Mouse (Mus musculus) stomach, embryonic 14.5 days (tissue): Measurements from ENCODE around the gene Svop. TPM values are rescaled to one million over a fixed set of nuclear protein-coding genes. Genes with fewer than 3 reads are reported as not detected.
A peak's percentile ranks its signal among the peaks of the same experiment; 100 is the strongest.

Experiments
- ATAC-seq: fragments of 200-750 bp; cut with Nextera tagmentation; 2 replicates; pipeline ENCODE4 v1.8.0; 2017; ENCODE audit warnings: low read depth, moderate TSS enrichment; ENCODE audit not compliant: insufficient number of reproducible peaks, insufficient read depth, low FRiP score
- H3K27ac ChIP-seq: fragments of 300-500 bp; sonication (generic); 2 replicates; pipeline ENCODE4 v1.5.1; 2014; ENCODE audit warnings: mild to moderate bottlenecking, low read length, moderate library complexity, mixed read lengths
- H3K27me3 ChIP-seq: fragments of 300-500 bp; sonication (generic); 2 replicates; pipeline ENCODE4 v1.6.1; 2014; ENCODE audit warnings: low read length, control low read depth, mixed read lengths; ENCODE audit not compliant: control insufficient read depth, insufficient read depth
- H3K36me3 ChIP-seq: fragments of 300-500 bp; sonication (generic); 2 replicates; pipeline ENCODE4 v1.6.1; 2014; ENCODE audit warnings: mild to moderate bottlenecking, control low read depth, low read length, moderate library complexity, mixed read lengths; ENCODE audit not compliant: control insufficient read depth, insufficient read depth
- H3K4me1 ChIP-seq: fragments of 300-500 bp; sonication (generic); 2 replicates; pipeline ENCODE4 v1.6.1; 2014; ENCODE audit warnings: low read length, control low read depth, mixed read lengths; ENCODE audit not compliant: control insufficient read depth, insufficient read depth
- H3K4me2 ChIP-seq: fragments of 300-500 bp; sonication (generic); replicated peaks from 2 replicates; pipeline ENCODE4 v1.6.1; 2014; ENCODE audit warnings: low read depth, low read length, control low read depth
- H3K4me3 ChIP-seq: fragments of 300-500 bp; sonication (generic); 2 replicates; pipeline ENCODE4 v1.5.1; 2014; ENCODE audit warnings: low read depth, low read length, control low read depth
- H3K9ac ChIP-seq: fragments of 300-500 bp; sonication (generic); replicated peaks from 2 replicates; pipeline ENCODE4 v1.6.1; 2014; ENCODE audit warnings: low read depth, mild to moderate bottlenecking, control low read depth, low read length, moderate library complexity, mixed read lengths
- H3K9me3 ChIP-seq: fragments of 300-500 bp; sonication (generic); 2 replicates; pipeline ENCODE4 v1.6.1; 2016; ENCODE audit warnings: low read depth, low read length, control low read depth; ENCODE audit not compliant: control insufficient read depth
- WGBS: fragments of 180-500 bp; shearing (Covaris S2); extraction: QIAGEN DNeasy Blood & Tissue Kit; methylation state at CpG from one replicate; pipeline ENCODE4 v1.1.7; 2014; 5-methylcytosine and 5-hydroxymethylcytosine counted together
- polyA plus RNA-seq: library from polyadenylated mRNA; unstranded; fragments of >200 nt; fragmentation: Nextera tagmentation; extraction: Ambion mirVana; gene quantifications from 2 replicates; pipeline ENCODE4 v1.2.1, GENCODE M21; 2014

Gene Svop
- polyA plus RNA-seq, 1 experiment from 2014 or later, result 2.9 TPM

DNA sequence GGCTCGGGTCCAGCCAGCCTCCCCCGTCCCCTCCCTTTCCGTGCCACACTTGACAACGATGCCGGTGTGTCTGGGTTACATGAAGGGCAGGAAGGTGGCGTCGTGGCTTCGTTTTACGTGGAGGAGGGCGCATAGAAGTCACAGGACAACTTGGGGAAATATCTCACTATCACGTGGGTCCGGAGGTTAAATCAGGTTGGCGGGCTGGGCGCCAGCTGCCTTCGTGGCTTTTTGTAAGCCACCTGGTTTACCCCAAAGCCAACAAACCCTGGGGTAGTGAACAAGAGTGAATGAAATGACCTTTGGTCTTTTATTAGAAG is 40.1 kb upstream of the Svop start:
- peak overlapping the region; percentile 73 for H3K27ac ChIP-seq
- H3K27me3 ChIP-seq, result no peaks in the 10 kb centered on the region
- H3K4me3 ChIP-seq, result peak overlapping the region; percentile 83
- WGBS, result under 1% methylated on average over 15 of the region's 15 CpGs
- ATAC-seq, result no peak; the same call in 1 of the 2 replicates
- H3K36me3 ChIP-seq, result peaks cover 6% of the 10 kb centered on the region; the same call in 1 of the 2 replicates
- no peaks in the 10 kb centered on the region for H3K9me3 ChIP-seq
- H3K4me2 ChIP-seq, result peak overlapping the region; percentile 94
- H3K9ac ChIP-seq, result peak overlapping the region; percentile 45; the same call in 1 of the 2 replicates
- H3K4me1 ChIP-seq, result peaks cover 21% of the 10 kb centered on the region

DNA sequence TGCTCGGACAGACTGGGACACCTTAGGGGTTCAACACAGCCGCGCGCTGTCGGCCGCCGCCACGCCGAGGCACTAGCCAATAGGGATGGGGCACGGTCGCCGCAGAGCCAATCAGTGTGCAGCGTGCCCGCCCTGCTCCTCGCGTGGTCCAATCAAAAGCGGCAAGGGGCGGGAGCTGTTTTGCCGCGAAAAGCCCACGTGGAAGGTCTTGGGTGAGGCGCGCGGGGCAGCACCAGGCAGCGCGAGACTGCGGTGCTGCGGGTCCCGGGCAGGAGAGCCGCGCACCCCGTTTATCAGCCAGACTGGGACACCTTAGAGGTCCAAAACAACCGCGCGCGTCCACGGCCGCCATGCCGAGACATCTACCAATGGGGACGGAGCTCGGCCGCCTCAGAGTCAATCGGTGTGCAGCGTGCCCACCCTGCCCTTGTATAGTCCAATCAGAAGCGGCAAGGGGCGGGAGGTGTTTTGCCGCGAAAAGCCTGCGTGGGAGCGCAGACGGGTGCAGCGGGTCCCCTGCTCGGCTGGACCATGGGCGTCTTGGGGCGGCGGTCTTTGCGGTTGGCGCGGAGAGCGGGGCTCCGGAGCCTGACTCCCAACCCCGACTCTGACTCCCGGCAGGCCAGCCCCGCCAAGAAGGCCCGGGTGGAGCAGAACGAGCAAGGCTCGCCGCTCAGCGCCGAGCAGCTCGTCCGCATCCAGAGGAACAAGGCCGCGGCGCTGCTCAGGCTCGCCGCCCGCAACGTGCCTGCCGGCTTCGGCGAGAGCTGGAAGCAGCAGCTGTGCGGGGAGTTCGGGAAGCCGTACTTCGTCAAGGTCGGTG is 39.5 kb upstream of the Svop start:
- Histone ChIP-seq H3K9me3 (no peaks in the 10 kb centered on the region), H3K4me1 (peaks cover 21% of the 10 kb centered on the region), H3K9ac (peak overlapping the region; percentile 50), H3K27ac (peak overlapping the region; percentile 73), H3K4me2 (peak overlapping the region; percentile 94), H3K27me3 (no peaks in the 10 kb centered on the region), H3K36me3 (peaks cover 2% of the 10 kb centered on the region; the same call in 1 of the 2 replicates), H3K4me3 (peak overlapping the region; percentile 83)
- peak; percentile 96 for ATAC-seq
- under 1% methylated on average over 86 of the region's 87 CpGs for WGBS

DNA sequence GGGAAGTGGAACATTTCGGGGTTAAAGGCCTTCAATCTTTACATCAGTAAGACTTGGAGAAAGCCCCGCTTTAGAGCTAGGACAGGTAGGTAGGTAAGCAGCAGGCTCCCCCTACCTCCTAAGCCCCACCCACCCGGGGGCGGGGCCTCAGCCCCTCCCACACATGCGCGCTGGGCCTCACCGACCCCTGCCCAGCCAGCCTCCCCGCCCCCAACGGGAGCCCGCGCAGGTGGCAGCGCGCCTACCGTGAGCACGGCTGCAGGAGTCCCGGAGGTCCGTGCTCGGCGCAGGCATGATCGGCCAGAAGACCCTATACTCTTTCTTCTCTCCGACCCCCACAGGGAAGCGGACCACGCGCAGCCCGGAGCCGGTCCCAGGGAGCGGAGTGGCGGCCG is 38.8 kb upstream of the Svop start, which contains the start of gene Ung:
TSS of gene Ung (plus strand) at position 176 of the 395 bp plus-strand sequence.
- peak within 1 kb of the TSS; percentile 94 for H3K4me2 ChIP-seq
- H3K36me3 ChIP-seq, result no peaks in the 10 kb centered on the region
- peaks cover 21% of the 10 kb centered on the region for H3K4me1 ChIP-seq
- ATAC-seq, result peak; percentile 44
- H3K9me3 ChIP-seq, result no peaks in the 10 kb centered on the region
- peak within 1 kb of the TSS; percentile 73 for H3K27ac ChIP-seq
- peak within 1 kb of the TSS; percentile 83 for H3K4me3 ChIP-seq
- under 1% methylated on average over 29 of the region's 29 CpGs for WGBS
- no peaks in the 10 kb centered on the region for H3K27me3 ChIP-seq
- H3K9ac ChIP-seq, result peak within 1 kb of the TSS; percentile 50

DNA sequence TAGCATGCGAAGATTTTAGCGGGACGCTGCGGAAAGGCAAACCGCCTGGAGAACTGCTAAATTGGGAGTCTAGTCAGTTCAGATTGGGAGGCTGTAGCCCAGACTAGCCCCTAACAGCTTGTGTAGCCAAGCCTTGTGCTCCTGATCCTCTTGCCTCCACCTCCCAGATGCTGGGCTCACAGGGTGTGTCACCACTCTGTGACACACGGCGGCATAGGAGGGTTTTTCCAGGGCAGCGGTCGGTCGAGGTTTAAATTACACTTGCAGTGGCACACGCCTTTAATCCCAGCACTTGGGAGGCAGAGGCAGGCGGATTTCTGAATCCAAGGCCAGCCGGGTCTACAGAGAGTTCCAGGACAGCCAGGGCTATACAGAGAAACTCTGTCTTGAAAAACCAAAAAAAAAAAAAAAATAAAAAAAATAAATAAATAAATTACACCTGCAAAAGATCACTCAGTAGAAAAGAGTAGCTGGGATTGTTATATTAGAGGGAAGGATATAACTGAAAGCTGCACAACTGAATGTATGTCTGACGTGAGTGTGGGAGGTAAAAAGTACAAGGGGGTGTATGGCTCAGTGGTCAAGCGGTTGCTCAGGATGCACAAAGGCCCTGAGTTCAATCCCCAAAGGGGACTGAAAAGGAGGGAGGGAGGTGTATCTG is 38.3 kb upstream of the Svop start:
- Histone ChIP-seq H3K9ac (no peak overlapping the region), H3K36me3 (no peaks in the 10 kb centered on the region), H3K4me3 (peak overlapping the region; percentile 83), H3K27me3 (no peaks in the 10 kb centered on the region), H3K9me3 (no peaks in the 10 kb centered on the region), H3K4me1 (peaks cover 21% of the 10 kb centered on the region), H3K27ac (no peak overlapping the region), H3K4me2 (peak overlapping the region; percentile 94)
- ATAC-seq, result no peak
- 72% methylated on average over 15 of the region's 15 CpGs for WGBS

DNA sequence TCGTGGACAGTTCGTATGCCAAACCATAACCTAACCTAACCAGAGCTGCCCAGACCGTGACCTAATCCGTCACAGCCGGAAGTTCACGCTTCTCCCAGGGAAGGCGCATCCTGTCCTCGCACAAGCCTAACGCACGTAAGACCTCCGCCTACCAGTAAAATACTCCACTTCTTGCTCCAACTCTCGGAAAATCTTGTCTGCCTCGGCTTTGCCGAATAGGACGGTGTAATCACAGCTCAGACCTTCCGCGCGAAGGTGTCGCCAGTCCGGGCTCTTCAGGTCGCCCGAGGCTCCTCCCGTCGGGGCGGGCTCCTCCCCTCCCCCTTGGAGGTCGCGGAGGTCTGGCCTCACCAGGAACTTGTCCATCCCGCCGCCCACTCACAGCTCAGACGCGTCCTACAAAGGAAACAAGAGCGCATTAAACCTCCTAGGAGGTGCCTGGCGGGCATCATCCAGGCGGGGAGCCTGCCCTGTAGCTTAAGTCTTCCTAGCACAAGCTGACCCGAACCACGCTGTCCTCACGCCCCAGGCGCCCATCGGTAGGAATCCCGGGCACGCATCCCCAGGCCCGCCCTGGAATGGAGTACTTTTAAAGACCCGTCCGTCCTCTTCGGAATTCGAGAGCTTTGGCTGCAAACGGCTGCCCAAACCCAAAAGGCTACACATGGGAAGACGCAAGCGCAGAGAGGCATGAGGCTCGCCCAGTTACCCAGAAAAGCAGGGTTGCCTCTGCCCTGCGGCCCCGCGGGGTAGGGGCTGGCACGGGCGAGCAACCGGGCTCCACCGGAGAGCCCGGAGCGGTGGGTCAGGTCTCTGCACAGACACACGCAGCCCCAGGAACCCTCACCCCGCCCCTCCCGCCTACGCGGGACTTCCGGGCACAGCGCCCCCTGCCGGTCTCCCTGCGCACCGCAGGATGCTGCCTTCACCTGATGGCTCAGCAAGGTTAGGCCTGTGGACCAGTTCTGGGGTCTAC is 36.3 kb upstream of the Svop start, which contains the start of gene Alkbh2:
TSS of gene Alkbh2 (minus strand) at position 845 of the 976 bp plus-strand sequence.
- Histone ChIP-seq H3K9me3 (no peaks in the 10 kb centered on the region), H3K27ac (peak within 1 kb of the TSS; percentile 75), H3K4me3 (peak within 1 kb of the TSS; percentile 46), H3K4me2 (peak within 1 kb of the TSS; percentile 78), H3K36me3 (peaks cover 16% of the 10 kb centered on the region), H3K27me3 (no peaks in the 10 kb centered on the region), H3K4me1 (peaks cover 14% of the 10 kb centered on the region), H3K9ac (peak within 1 kb of the TSS; percentile 39)
- peak; percentile 18; the same call in 1 of the 2 replicates for ATAC-seq
- WGBS, result under 1% methylated on average over 68 of the region's 69 CpGs

DNA sequence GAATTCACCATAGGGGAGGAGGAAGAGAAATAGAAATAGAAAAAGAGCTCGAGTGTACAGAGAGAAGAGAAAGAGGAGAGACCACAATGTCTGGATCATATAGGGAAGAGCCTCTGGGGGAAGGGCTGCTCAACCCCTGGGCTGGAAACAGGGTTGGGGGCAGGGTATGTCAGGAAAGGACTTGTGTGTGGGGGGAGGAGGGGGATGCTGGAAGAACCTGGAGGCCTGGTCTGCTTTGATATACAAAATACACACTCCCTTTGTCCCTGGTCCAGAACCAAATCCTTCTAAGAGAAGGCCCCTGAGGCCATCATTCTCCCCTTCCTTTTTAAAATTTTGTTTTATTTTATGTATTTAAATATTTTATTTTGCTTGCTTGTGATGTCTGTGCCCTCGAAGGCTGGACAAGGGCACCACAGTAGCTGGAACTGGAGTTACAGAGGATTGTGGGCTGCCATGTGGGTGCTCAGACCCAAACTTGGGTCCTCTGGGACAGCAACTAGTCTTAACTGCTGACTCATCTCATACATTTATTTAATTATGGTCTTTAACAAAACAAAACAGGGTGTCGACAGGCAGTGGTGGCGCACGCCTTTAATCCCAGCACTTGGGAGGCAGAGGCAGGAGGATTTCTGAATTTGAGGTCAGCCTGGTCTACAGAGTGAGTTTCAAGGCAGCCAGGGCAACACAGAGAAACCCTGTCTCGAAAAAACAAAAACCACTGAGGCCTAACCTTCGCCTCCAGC is 35.3 kb upstream of the Svop start:
- H3K27ac ChIP-seq, result no peak overlapping the region
- peak overlapping the region; percentile 78; the same call in 1 of the 2 replicates for H3K4me2 ChIP-seq
- H3K4me3 ChIP-seq, result no peak overlapping the region
- H3K27me3 ChIP-seq, result no peaks in the 10 kb centered on the region
- WGBS, result 84% methylated on average over 7 of the region's 7 CpGs
- ATAC-seq, result no peak
- H3K9me3 ChIP-seq, result no peaks in the 10 kb centered on the region
- H3K4me1 ChIP-seq, result peaks cover 5% of the 10 kb centered on the region
- no peak overlapping the region for H3K9ac ChIP-seq
- peaks cover 24% of the 10 kb centered on the region for H3K36me3 ChIP-seq

DNA sequence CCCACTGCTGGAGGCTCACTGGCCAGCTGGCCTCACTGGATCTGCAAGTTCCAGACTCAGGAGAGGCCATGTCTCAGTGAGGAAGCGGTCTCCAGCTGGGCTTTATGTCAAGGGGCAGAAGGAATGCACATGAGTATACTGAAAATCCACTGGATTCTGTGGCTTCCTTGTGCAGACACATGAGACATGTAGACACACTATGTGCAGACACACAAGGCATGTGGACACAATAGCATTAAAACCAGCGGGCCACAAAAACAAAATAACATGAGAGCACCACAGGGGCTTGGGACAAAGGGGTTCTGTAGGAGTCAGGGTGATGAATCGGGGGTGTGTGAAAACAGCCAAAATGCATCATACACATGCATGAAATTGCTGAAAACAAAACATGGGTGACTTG is 34.6 kb upstream of the Svop start:
- H3K9ac ChIP-seq, result no peak overlapping the region
- ATAC-seq, result no peak
- H3K27ac ChIP-seq, result no peak overlapping the region
- no peak overlapping the region for H3K4me2 ChIP-seq
- H3K27me3 ChIP-seq, result no peaks in the 10 kb centered on the region
- no peak overlapping the region for H3K4me3 ChIP-seq
- H3K9me3 ChIP-seq, result no peaks in the 10 kb centered on the region
- H3K36me3 ChIP-seq, result peaks cover 30% of the 10 kb centered on the region
- WGBS, result 93% methylated on average over 3 of the region's 3 CpGs
- 0 out of 2 replicates have a peak, but pooled peaks cover 2% of the 10 kb centered on the region for H3K4me1 ChIP-seq
